Mouse (Mus musculus): ENCODE results near the gene Cacna2d3.

The Cacna2d3 gene

GRCm38 (mm10) chr14:29077418-29077817 is 644.2 kb downstream of the Cacna2d3 start:
- no peak for DNase-seq (ENCODE audit: low read depth, low spot score)

GRCm38 (mm10) chr14:29073747-29074146 is 647.9 kb downstream of the Cacna2d3 start:
- peak; percentile 48 for DNase-seq (ENCODE audit: low read depth, low spot score)

DNA sequence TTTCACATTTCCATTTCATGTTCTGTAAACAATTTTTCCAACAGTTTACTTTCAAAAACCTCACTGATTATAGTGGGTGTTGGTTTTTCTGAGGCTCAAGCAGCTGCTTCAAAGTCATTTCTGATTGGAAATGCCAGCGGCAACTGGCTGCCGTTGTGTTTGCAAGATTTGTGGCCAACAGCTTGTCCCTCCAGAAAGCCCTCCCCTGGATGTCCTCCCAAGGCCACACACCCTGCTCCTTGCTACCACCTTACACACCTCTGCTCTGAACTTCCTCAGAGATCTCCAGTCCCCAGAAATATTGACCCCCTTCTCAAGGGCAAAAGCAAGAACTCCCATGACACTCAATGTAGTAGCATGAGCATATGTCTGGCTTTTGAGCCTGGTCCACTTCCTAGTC is 659.0 kb downstream of the Cacna2d3 start:
- no peak for DNase-seq (ENCODE audit: low read depth, low spot score)

DNA sequence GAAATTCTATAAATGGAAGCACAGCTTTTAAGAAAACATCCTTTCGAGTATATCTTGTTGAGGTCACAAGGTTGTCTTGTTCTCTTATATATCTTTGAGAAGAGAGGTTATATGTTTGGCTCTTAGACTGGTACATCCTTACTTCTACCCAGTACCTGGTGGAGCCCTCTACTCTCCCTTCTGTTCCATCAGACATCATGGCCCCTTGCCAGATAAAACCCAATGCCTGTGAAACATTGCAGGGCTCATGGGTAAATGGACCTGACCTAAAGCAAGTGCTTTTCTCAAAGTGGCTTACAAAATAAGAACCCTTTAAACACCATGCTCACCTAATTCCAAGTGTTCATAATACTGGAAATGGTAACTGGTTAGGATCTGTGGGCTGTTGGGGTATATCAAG is 660.2 kb downstream of the Cacna2d3 start:
- DNase-seq (ENCODE audit: low read depth, low spot score): no peak

DNA sequence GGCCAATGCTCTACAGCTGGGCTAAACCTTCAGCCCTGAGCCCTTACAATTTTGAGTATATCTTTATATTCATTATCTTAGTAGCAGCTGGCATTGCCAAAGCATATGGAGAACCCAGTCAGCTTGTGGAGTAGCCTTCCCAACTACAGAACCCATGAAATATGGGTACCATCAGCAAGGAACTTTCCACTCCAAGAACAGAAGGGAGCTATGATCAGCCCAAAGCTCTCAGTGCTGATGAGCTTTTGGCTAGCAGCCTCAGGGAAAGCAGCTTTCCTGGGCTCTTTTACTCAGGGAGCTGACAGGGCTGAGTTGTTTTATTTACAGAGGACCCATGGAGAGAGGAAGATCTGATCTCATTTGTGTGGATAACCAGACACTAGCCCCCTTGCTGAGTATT is 661.0 kb downstream of the Cacna2d3 start:
- DNase-seq (ENCODE audit: low read depth, low spot score): no peak

GRCm38 (mm10) chr14:29051951-29052835 is 669.5 kb downstream of the Cacna2d3 start:
- DNase-seq (ENCODE audit: low read depth, low spot score): peak; percentile 25

GRCm38 (mm10) chr14:29042355-29042754 is 679.3 kb downstream of the Cacna2d3 start:
- DNase-seq (ENCODE audit: low read depth, low spot score): no peak

DNA sequence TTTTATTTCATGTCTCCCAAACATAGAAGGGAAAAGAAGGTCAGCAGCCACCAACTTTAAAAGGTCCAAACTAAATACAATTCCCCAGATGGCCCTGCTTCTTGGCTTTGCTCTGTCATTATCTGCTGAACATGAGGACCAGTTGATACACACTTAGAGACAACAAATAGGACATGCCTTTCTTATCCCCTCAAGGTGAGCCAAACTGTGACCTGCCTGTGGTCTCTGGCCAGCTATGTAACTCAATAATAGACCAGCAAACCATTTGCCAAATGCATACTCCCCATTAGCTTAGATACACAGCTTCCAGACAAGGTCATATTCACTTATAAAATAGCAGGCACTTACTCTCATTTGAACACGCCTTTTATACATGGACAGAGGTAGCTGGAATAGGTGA is 680.2 kb downstream of the Cacna2d3 start:
- DNase-seq (ENCODE audit: low read depth, low spot score): no peak

DNA sequence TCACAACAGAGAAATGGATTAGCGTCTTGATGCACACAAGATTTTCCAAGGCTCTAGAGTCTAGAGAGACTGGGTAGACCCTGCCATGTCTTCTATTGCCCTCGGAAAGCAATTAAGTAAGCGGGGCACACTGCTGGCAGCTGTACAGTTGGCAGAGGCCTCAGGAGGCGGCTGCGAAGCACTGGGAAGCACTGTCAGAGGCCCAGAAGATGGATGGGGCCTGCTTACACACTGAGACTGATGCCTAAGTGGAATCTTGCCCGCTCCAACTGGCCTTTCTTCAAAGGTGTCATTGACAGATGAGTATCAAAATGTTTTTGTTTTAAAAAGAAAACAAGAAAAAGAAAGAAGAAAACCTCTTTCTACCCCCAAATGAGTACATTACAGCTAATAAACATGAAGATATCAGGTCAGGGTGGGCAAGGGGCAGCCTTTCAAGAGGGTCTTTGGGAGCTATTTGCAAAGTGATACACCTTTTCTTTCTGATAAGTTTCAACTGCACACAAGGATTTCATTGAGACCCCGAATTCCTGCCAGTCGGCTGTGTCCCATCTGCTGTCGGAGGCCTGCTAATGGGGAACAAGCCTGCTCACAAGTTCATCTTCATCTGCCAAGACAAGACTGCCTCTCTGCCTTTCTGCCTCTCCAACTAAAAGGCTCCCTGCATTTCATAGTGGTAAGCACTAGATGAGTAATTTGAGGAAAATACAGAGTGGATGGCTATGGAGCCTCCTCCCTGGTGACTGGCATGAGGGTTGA is 680.9 kb downstream of the Cacna2d3 start:
- DNase-seq (ENCODE audit: low read depth, low spot score): no peak

GRCm38 (mm10) chr14:29038246-29038645 is 683.4 kb downstream of the Cacna2d3 start:
- DNase-seq (ENCODE audit: low read depth, low spot score): no peak

GRCm38 (mm10) chr14:29031858-29032395 is 689.7 kb downstream of the Cacna2d3 start:
- DNase-seq (ENCODE audit: low read depth, low spot score): no peak

DNA sequence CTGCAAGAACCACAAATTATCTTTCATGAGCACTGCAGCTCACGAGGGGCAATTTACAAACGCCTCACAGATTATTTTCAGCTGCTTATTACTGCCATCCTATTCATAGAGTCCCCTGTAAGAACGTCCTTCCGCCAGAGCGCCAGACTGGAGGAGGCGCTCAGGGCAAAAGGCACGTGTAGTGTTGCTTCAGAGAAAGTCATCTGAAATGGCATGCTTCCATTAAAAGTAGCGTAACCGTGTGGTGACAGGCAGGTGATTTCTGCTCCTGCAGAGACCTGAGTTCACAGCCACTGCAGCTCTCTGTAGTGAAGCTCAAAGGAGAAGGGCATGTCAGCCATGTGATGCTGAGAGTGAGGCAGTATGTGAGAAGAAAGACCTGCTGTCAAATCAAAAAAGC is 691.1 kb downstream of the Cacna2d3 start:
- DNase-seq (ENCODE audit: low read depth, low spot score): no peak

- no peak for DNase-seq (ENCODE audit: low read depth, low spot score)
Measured at GRCm38 (mm10) chr14:29029896-29030420, 691.7 kb downstream of the Cacna2d3 start.

DNA sequence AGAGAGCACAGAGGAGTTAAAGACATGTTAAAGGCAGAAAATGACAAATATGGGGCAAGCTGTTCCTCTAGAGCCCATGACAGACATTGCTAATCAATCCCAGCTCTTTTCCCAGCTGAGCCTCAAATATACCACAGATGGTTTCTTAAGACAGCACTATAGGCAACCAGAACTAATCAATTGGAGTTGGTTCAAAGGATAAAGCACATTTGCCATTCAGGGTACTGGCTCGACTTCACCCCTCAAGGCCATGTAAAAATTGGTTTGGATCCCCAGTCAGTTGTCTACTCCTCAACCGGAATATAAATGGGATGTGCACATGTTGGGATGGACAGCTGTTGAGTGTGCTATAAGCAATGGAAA is 692.6 kb downstream of the Cacna2d3 start:
- peak; percentile 68 for DNase-seq (ENCODE audit: low read depth, low spot score)

- peak; percentile 43 for DNase-seq (ENCODE audit: low read depth, low spot score)
Measured at GRCm38 (mm10) chr14:29028391-29029106, 693.1 kb downstream of the Cacna2d3 start.

- no peak for DNase-seq (ENCODE audit: low read depth, low spot score)
Measured at GRCm38 (mm10) chr14:29027276-29027675, 694.4 kb downstream of the Cacna2d3 start.

DNA sequence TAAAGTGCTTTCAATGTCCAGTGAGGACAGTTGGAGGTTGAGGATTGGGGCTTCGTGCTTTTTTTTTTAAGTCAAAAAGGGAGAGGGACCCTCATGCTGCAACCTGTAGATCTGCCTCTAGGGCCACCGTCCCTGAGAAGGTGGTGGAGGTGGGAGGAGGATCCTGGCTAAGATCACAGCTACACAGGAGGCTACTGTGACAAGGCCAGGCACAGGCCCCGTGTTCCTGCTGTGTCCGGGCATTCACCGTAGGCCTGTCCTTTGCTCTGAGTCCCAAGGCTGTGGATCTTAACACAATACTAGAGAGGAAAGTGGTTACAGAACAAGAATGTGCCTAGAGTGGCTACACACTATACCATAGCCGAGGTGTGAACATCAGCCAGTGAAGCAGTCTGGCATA is 696.3 kb downstream of the Cacna2d3 start:
- no peak for DNase-seq (ENCODE audit: low read depth, low spot score)

DNA sequence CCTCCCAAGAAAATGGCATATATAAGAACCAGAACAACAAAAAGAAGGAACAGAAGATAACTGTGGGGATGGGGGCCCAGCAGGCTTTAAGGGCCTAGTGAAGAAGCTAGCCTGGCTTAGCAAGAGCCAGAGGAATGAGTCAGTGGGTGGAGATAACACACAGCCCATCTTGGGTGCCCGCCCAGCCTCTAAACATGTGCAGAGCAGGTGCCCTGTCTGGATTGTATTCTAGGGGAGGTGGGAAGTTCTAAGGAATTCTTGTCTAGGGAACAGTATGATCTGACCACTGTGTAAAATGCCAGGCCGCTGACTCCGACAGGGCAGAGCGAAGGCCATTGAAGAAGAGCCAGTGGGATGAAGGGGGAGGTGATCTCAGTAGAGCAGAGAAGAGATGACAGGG is 698.4 kb downstream of the Cacna2d3 start:
- DNase-seq (ENCODE audit: low read depth, low spot score): no peak

- no peak for DNase-seq (ENCODE audit: low read depth, low spot score)
Measured at GRCm38 (mm10) chr14:29021295-29021694, 700.4 kb downstream of the Cacna2d3 start.

DNA sequence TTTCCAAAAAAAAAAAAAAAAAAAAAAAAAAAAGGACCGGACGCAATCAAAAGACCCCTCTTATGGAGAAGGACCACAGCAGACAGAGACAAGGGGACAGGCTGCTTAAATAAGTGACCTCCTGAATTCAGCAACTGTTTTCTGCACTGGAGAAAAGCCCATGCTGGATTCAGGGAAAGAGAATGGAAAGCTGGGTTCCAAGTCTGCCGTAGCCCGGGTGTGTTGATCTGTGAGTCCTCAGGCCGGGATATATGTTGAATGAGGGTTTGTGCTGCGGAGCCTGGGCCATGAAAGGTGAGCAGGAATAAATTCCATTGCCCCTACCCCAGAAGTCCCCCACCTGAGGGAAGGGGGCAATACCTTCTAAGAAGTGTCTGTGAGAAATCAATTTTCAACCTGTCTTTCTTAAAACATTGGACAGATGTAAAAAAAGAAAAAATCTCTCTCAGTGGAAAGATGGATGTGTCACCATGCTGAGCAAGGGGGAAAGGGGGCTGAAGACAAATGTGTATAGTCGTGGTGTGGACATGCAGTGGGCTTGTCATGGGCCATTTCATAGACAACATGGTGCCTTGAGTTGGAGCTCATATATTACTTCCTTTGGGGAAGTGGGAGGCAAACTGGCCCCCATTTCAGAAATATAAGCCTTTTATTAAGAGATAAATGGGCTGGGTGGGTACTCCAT is 703.2 kb downstream of the Cacna2d3 start:
- DNase-seq (ENCODE audit: low read depth, low spot score): no peak

DNA sequence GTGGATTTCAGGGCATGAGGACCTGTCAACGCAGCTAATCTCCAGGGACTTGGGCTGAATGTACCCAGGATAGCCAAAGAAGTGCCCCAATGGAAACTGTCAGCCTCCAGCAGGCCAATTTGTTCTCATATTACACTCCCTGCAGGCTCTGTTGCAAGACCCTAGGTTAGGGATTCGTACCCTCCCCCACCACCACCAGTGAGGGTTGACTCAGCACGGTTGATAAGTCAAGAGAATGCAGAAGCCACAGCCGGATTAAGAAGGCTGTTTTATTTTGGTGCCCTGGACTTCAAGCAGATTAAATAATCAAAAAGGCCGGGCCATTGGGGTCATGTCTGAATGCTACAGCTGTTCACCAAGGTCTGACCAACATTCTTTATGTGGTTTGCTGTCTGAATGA is 703.8 kb downstream of the Cacna2d3 start, which contains the start of gene Lrtm1:
TSS of gene Lrtm1 (plus strand) at position 326 of the 400 bp plus-strand sequence.
- peak; percentile 66 for DNase-seq (ENCODE audit: low read depth, low spot score)

Measured in forelimb bud, embryonic 11.5 days (tissue).